Mouse (Mus musculus): ENCODE data around the gene Pik3ca. TPM values are rescaled to one million over a fixed set of nuclear protein-coding genes. Genes with fewer than 3 reads are reported as not detected.
A peak's percentile ranks its signal among the peaks of the same experiment; 100 is the strongest.

The Pik3ca gene
- polyA plus RNA-seq, 1 experiment from 2014 or later: 14.4 TPM

DNA sequence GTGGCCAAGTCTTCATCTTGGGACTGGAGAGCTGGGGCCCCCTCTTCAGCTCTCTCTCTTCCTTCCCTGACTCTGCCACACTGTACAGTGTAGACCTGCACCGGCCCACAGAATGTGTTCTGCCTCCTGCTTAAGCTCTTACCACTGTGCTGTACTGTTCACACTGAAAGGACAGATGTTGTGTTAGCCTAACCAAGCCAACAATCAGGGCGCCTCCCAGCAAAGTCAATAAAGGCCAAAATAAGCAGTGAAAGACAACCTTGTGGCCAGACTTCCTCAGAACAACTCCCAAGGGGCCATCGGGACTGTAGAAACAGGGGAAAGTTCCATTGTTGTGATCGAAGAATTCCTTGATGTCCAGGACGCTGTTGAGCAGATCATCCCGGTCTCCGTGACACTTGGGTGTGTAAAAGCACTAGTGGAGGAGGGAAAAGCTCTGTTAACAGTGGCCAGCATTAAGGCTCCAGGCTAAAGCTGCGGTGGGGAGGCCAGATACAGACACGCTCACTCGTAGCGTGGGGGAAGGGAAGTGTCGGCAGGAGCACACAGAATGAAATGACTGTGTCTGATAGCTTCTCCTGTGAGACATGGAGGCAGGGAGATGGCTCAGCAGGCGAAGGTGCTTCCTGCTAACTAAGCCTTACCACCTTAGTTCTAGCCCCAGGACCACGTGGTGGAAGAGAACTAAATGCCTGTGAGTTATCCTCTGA lies 74.9 kb downstream of the Pik3ca start:
- H3K9ac ChIP-seq (replicated peaks; ENCODE audit: low read depth, low read length): no peak overlapping the region
- H3K36me3 ChIP-seq (ENCODE audit: control insufficient read depth, insufficient read depth, low read length): no peaks in the 10 kb centered on the region
- 0 out of 2 replicates have a peak, but pooled peaks have one; percentile 46 for ATAC-seq (ENCODE audit: insufficient number of reproducible peaks, insufficient read depth, low FRiP score, low read depth)
- H3K27me3 ChIP-seq (ENCODE audit: control insufficient read depth, insufficient read depth, low read length): no peaks in the 10 kb centered on the region
- WGBS: 65% methylated on average over 14 of the region's 14 CpGs
- H3K4me1 ChIP-seq (ENCODE audit: control insufficient read depth, insufficient read depth, low read length): 0 out of 2 replicates have a peak, but pooled peaks cover 3% of the 10 kb centered on the region
- no peak overlapping the region for H3K4me2 ChIP-seq (replicated peaks; ENCODE audit: low read depth, low read length)
- no peaks in the 10 kb centered on the region for H3K9me3 ChIP-seq (ENCODE audit: control insufficient read depth, low read depth, low read length)
- no peak overlapping the region for H3K4me3 ChIP-seq (ENCODE audit: low read depth, low read length)
- H3K27ac ChIP-seq (ENCODE audit: low read length): no peak overlapping the region

DNA sequence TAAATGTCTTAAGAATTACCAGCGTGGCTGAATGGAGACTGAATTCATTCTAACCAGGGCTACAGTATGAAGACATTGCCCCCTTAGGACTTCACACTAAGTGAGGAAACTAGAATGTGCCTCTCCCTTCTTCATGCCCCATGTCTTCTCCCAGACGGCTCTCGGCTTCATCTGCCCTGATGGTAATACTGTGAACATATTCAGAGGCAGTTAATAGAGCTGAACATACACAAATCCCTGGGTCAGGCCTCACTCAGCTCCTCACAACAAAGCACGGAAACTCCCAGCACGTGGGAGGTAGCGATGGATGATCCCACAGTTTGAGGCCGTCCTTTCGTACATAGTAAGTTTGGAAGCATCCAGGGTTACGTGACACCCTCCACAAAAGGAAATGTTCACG lies 75.7 kb downstream of the Pik3ca start:
- no peaks in the 10 kb centered on the region for H3K9me3 ChIP-seq (ENCODE audit: control insufficient read depth, low read depth, low read length)
- no peak overlapping the region for H3K4me3 ChIP-seq (ENCODE audit: low read depth, low read length)
- no peaks in the 10 kb centered on the region for H3K36me3 ChIP-seq (ENCODE audit: control insufficient read depth, insufficient read depth, low read length)
- H3K4me2 ChIP-seq (replicated peaks; ENCODE audit: low read depth, low read length): no peak overlapping the region
- H3K9ac ChIP-seq (replicated peaks; ENCODE audit: low read depth, low read length): no peak overlapping the region
- no peak for ATAC-seq (ENCODE audit: insufficient number of reproducible peaks, insufficient read depth, low FRiP score, low read depth)
- no peaks in the 10 kb centered on the region for H3K27me3 ChIP-seq (ENCODE audit: control insufficient read depth, insufficient read depth, low read length)
- H3K27ac ChIP-seq (ENCODE audit: low read length): no peak overlapping the region
- 0 out of 2 replicates have a peak, but pooled peaks cover 3% of the 10 kb centered on the region for H3K4me1 ChIP-seq (ENCODE audit: control insufficient read depth, insufficient read depth, low read length)
- 79% methylated on average over 10 of the region's 10 CpGs for WGBS

DNA sequence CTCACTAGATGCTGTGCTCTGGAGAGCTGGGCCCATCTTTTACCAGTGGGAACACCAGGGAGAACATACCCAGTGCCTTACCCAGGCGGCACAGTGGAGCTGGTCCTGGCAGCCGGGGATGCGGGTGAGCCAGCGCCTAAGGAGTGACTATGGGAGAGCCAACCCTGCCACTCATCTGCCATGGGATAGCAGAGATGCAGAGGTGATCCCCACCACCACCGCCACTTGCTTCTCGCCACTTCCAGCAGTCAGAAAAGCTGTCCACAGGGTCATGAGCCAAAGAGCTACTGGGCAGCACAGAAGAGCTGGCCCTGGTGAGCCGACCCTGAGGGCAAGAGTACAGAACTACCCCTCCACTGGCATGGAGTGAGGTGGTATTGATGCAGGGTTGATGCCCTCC lies 82.5 kb downstream of the Pik3ca start:
- Histone ChIP-seq H3K4me2 (replicated peaks; ENCODE audit: low read depth, low read length) (no peak overlapping the region), H3K27me3 (ENCODE audit: control insufficient read depth, insufficient read depth, low read length) (no peaks in the 10 kb centered on the region), H3K4me3 (ENCODE audit: low read depth, low read length) (no peak overlapping the region), H3K27ac (ENCODE audit: low read length) (no peak overlapping the region), H3K9me3 (ENCODE audit: control insufficient read depth, low read depth, low read length) (no peaks in the 10 kb centered on the region), H3K36me3 (ENCODE audit: control insufficient read depth, insufficient read depth, low read length) (no peaks in the 10 kb centered on the region), H3K9ac (replicated peaks; ENCODE audit: low read depth, low read length) (no peak overlapping the region), H3K4me1 (ENCODE audit: control insufficient read depth, insufficient read depth, low read length) (no peaks in the 10 kb centered on the region)
- no peak for ATAC-seq (ENCODE audit: insufficient number of reproducible peaks, insufficient read depth, low FRiP score, low read depth)
- 91% methylated on average over 7 of the region's 7 CpGs for WGBS

DNA sequence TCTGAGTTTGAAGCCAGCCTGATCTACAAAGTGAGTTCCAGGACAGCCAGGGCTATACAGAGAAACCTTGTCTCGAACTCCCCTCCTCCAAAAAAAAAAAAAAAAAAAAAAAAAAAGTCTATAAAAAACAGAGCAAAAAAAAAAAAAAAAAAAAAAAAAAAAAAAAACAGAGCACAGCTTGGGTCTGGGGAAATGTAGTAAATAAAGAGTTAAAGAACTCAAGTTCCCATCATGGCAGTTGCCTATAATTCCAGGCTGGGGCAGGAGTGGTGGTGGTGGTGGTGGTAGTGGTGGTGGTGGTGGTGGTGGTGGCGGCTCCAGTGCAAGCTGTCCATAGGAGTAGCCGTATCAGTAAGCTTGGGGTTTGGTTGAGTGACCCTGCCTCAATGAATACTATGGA lies 85.6 kb downstream of the Pik3ca start:
- no peak overlapping the region for H3K4me3 ChIP-seq (ENCODE audit: low read depth, low read length)
- no peaks in the 10 kb centered on the region for H3K4me1 ChIP-seq (ENCODE audit: control insufficient read depth, insufficient read depth, low read length)
- no peaks in the 10 kb centered on the region for H3K36me3 ChIP-seq (ENCODE audit: control insufficient read depth, insufficient read depth, low read length)
- no peaks in the 10 kb centered on the region for H3K27me3 ChIP-seq (ENCODE audit: control insufficient read depth, insufficient read depth, low read length)
- WGBS: 83% methylated on average over 3 of the region's 3 CpGs
- no peak overlapping the region for H3K9ac ChIP-seq (replicated peaks; ENCODE audit: low read depth, low read length)
- no peak overlapping the region for H3K4me2 ChIP-seq (replicated peaks; ENCODE audit: low read depth, low read length)
- H3K9me3 ChIP-seq (ENCODE audit: control insufficient read depth, low read depth, low read length): no peaks in the 10 kb centered on the region
- no peak overlapping the region for H3K27ac ChIP-seq (ENCODE audit: low read length)
- no peak for ATAC-seq (ENCODE audit: insufficient number of reproducible peaks, insufficient read depth, low FRiP score, low read depth)

DNA sequence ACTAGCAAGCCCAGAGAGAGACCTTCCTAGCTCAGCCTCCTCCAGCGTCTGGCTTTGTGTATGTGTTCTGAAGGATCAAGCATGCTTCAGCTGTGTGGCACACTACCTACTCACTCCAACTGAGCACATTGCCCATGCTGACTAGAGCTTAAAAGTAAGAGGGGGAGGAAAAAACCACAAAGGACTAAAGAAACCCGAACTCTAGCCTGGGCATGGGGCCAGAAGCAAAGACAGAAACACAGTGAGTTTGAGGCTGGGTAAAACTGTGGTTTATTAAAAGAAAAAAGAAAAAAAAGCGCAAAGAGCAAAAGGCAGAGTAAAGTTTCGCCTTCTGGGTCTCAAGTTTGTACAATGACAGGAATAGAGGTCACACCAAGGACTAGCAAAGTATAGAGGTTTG lies 89.1 kb downstream of the Pik3ca start:
- no peak for ATAC-seq (ENCODE audit: insufficient number of reproducible peaks, insufficient read depth, low FRiP score, low read depth)
- no peaks in the 10 kb centered on the region for H3K9me3 ChIP-seq (ENCODE audit: control insufficient read depth, low read depth, low read length)
- H3K4me2 ChIP-seq (replicated peaks; ENCODE audit: low read depth, low read length): no peak overlapping the region
- H3K27me3 ChIP-seq (ENCODE audit: control insufficient read depth, insufficient read depth, low read length): no peaks in the 10 kb centered on the region
- 76% methylated on average over 4 of the region's 4 CpGs for WGBS
- H3K9ac ChIP-seq (replicated peaks; ENCODE audit: low read depth, low read length): no peak overlapping the region
- no peaks in the 10 kb centered on the region for H3K36me3 ChIP-seq (ENCODE audit: control insufficient read depth, insufficient read depth, low read length)
- no peaks in the 10 kb centered on the region for H3K4me1 ChIP-seq (ENCODE audit: control insufficient read depth, insufficient read depth, low read length)
- H3K4me3 ChIP-seq (ENCODE audit: low read depth, low read length): no peak overlapping the region
- H3K27ac ChIP-seq (ENCODE audit: low read length): no peak overlapping the region

DNA sequence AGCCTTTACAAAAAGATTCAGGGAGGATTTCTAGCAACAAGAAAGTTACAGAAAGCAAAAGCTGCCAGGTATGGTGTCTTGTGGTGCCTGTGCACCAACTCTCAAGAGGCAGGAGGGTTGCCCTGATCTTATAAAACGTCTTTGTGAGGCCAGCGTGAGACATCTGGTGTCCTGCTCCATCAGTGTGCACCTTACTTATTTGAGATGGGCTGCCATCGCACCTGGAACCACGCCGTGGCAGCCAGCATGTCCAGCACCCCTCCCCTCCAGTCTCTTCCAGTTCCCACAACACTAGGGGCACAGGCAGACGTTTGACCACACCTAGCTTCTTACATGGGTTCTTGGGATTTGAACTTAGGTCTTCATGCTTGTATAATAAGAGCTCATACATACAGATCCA lies 90.7 kb downstream of the Pik3ca start:
- no peak for ATAC-seq (ENCODE audit: insufficient number of reproducible peaks, insufficient read depth, low FRiP score, low read depth)
- Histone ChIP-seq H3K9me3 (ENCODE audit: control insufficient read depth, low read depth, low read length) (no peaks in the 10 kb centered on the region), H3K4me3 (ENCODE audit: low read depth, low read length) (no peak overlapping the region), H3K9ac (replicated peaks; ENCODE audit: low read depth, low read length) (no peak overlapping the region), H3K4me2 (replicated peaks; ENCODE audit: low read depth, low read length) (no peak overlapping the region), H3K4me1 (ENCODE audit: control insufficient read depth, insufficient read depth, low read length) (no peaks in the 10 kb centered on the region), H3K27ac (ENCODE audit: low read length) (no peak overlapping the region), H3K27me3 (ENCODE audit: control insufficient read depth, insufficient read depth, low read length) (no peaks in the 10 kb centered on the region), H3K36me3 (ENCODE audit: control insufficient read depth, insufficient read depth, low read length) (no peaks in the 10 kb centered on the region)
- 84% methylated on average over 6 of the region's 6 CpGs for WGBS

DNA sequence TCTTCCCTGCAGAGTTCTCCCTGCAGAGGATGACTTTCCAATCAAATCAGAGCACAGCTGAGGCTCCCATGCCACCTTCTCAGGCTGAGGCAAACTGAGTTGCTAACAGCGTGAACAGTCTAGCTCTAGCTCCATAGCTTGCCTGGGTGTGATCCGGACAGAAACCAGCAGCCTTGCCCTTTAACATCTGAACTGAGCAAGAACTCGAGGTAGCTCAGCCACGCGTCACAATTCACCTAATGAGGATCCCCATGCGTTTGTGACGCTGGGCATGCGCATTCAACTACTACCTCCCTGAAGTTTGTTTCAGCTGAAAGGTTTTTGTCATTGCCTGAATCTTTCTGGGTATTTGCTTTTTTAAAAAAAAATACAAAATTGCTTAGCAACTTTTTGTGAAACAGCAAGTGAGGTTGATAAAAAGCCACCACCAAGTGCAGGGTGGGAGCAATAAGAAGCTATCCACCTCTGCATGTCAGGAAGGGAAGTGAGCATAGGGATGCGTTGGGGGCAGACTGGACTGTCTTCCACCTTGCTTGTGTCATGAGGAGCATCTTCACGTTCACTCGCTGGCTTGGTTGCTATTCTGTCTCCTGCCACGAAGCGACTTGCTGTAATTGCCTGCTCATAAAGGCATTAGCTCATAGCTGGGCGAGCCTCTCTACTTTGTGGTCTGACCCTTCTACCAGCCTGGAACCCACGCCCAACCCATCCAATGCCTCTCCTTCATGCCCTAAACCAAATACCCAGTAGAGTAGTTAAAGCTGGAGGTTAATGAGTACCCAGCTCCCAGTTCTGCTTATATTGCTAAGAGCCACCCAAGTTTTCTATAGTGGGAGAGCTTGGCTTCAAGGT lies 92.8 kb downstream of the Pik3ca start:
- WGBS: 73% methylated on average over 15 of the region's 15 CpGs
- no peak for ATAC-seq (ENCODE audit: insufficient number of reproducible peaks, insufficient read depth, low FRiP score, low read depth)

DNA sequence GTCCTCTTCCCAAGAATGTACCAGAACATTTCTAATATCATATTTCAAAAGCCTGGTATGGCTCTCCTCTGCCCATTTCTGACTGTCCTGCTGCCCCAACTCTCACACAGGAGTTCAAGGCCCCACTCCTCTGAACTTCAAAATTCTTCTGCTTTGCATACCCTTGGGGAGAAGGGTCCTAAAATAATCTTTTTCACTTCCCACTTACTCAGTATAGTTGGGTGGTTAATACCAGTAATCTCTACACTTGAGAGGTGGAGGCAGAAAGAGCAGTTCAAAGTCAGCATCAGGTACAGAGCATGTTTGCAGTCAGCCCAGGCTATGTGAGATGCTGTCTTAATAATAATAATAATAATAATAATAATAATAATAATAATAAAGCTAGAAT lies 93.5 kb downstream of the Pik3ca start:
- Histone ChIP-seq H3K4me1 (ENCODE audit: control insufficient read depth, insufficient read depth, low read length) (no peaks in the 10 kb centered on the region), H3K36me3 (ENCODE audit: control insufficient read depth, insufficient read depth, low read length) (no peaks in the 10 kb centered on the region), H3K4me3 (ENCODE audit: low read depth, low read length) (no peak overlapping the region), H3K9ac (replicated peaks; ENCODE audit: low read depth, low read length) (no peak overlapping the region), H3K27ac (ENCODE audit: low read length) (no peak overlapping the region), H3K27me3 (ENCODE audit: control insufficient read depth, insufficient read depth, low read length) (no peaks in the 10 kb centered on the region), H3K9me3 (ENCODE audit: control insufficient read depth, low read depth, low read length) (no peaks in the 10 kb centered on the region), H3K4me2 (replicated peaks; ENCODE audit: low read depth, low read length) (no peak overlapping the region)
- no peak for ATAC-seq (ENCODE audit: insufficient number of reproducible peaks, insufficient read depth, low FRiP score, low read depth)

More for the DNA sequence above, 92.8 kb downstream of the Pik3ca start:
- H3K27me3 ChIP-seq (ENCODE audit: control insufficient read depth, insufficient read depth, low read length): no peaks in the 10 kb centered on the region
- H3K9ac ChIP-seq (replicated peaks; ENCODE audit: low read depth, low read length): no peak overlapping the region
- H3K4me1 ChIP-seq (ENCODE audit: control insufficient read depth, insufficient read depth, low read length): no peaks in the 10 kb centered on the region
- no peak overlapping the region for H3K27ac ChIP-seq (ENCODE audit: low read length)
- no peak overlapping the region for H3K4me2 ChIP-seq (replicated peaks; ENCODE audit: low read depth, low read length)
- no peak overlapping the region for H3K4me3 ChIP-seq (ENCODE audit: low read depth, low read length)
- no peaks in the 10 kb centered on the region for H3K9me3 ChIP-seq (ENCODE audit: control insufficient read depth, low read depth, low read length)
- H3K36me3 ChIP-seq (ENCODE audit: control insufficient read depth, insufficient read depth, low read length): no peaks in the 10 kb centered on the region

Measured in stomach, embryonic 14.5 days (tissue).